7 mouse cellular contexts compared by ENCODE assay signal in genomic region chr8:72317741-72318301, GRCm38 (mm10). TPM values are rescaled to one million over a fixed set of nuclear protein-coding genes. Genes with fewer than 3 reads are reported as not detected.
DNase-seq lines count a peak whose midpoint lies in the region; ATAC-seq lines count a peak whose summit lies in the region.

No protein-coding gene starts in this region.

- DNase-seq in lung, adult 18-20 months, result peak; percentile 43 to 54
- DNase-seq in lung, postnatal 14 days, result no peak
- DNase-seq in ES-CJ7 (ENCODE audit: low read depth, low spot score), result peak; percentile 67
- DNase-seq in layer of hippocampus, postnatal 14 days (ENCODE audit: low spot score in 2 of 2), result no peak
- no peak for DNase-seq in layer of hippocampus, postnatal 10 days (ENCODE audit: low spot score in 2 of 2)

- peak; percentile 28 for ATAC-seq in granulocyte monocyte progenitor cell, adult 5-6 weeks (replicated peaks; ENCODE audit: poor library complexity, severe bottlenecking)
- peak; percentile 48 for ATAC-seq in monocyte, adult 5-6 weeks (replicated peaks; ENCODE audit: insufficient number of reproducible peaks, low FRiP score, low TSS enrichment, poor library complexity, severe bottlenecking)

RNA-seq across cellular contexts. Expression of gene Klf2, which starts 1.0 kb away (rescaled TPM):
- 1.9 and 5.5 TPM in 2 replicates for total RNA-seq in granulocyte monocyte progenitor cell, adult 5-6 weeks (2014; fragmentation: Nextera tagmentation)
- 2.8 and 3.2 TPM in 2 replicates for total RNA-seq in granulocyte monocyte progenitor cell, adult 5-6 weeks (2017)
- 183 to 225 TPM (median 194 TPM) in 3 replicates for total RNA-seq in monocyte, adult 5-6 weeks (2017)
- 10 to 100 TPM; 20.2 to 22.0 TPM for total RNA-seq in layer of hippocampus, postnatal 14 days (2021)
- 10 to 100 TPM; 19.5 to 21.4 TPM for total RNA-seq in layer of hippocampus, postnatal 10 days (2021)

RNA-seq across cellular contexts. Expression of gene Gm10282, which starts 12.8 kb away (rescaled TPM):
- total RNA-seq in granulocyte monocyte progenitor cell, adult 5-6 weeks (2014; fragmentation: Nextera tagmentation), result 29.7 and 33.2 TPM in 2 replicates
- 67.4 and 74.9 TPM in 2 replicates for total RNA-seq in granulocyte monocyte progenitor cell, adult 5-6 weeks (2017)
- total RNA-seq in monocyte, adult 5-6 weeks (2017), result 1.5 to 3.3 TPM (median 3.1 TPM) in 3 replicates
- 10 to 100 TPM in 1 of 2 experiments, 1 to 10 TPM in 1; 9.7 to 10.6 TPM for total RNA-seq in layer of hippocampus, postnatal 14 days (2021)
- total RNA-seq in layer of hippocampus, postnatal 10 days (2021), result 10 to 100 TPM; 10.9 to 15.9 TPM

Comparison
In these comparisons a context has a peak if more than half of its experiments do, and no peak if none do; other contexts are left out.
1. DNase-seq: peak in lung, adult 18-20 months (2 of 2) and ES-CJ7 (single experiment); none in lung, postnatal 14 days (single experiment), layer of hippocampus, postnatal 14 days (0 of 2) and layer of hippocampus, postnatal 10 days (0 of 2).